Mouse (Mus musculus) urinary bladder, postnatal 25 days (tissue): ENCODE data around the gene Pgf.

ENCODE experiments used
- DNase-seq: peaks from one replicate; pipeline ENCODE4 v3.0.0; 2022; ENCODE audit warnings: low spot score

Pgf gene

GRCm38 (mm10) chr12:85190290-85190689, 12.7 kb upstream of the Pgf start:
- DNase-seq = no peak

- DNase-seq = no peak
These were observed 8.8 kb upstream of the Pgf start for GRCm38 (mm10) chr12:85186361-85186760.

- no peak for DNase-seq
These were observed 8.2 kb upstream of the Pgf start for GRCm38 (mm10) chr12:85185810-85186209.

GRCm38 (mm10) chr12:85184118-85184517, 6.5 kb upstream of the Pgf start:
- DNase-seq = no peak

- DNase-seq = no peak
These were observed 5.3 kb upstream of the Pgf start for GRCm38 (mm10) chr12:85182898-85183297.

- DNase-seq = no peak
These were observed 4.7 kb upstream of the Pgf start for GRCm38 (mm10) chr12:85182345-85182643.

- no peak for DNase-seq
These were observed 4.1 kb upstream of the Pgf start for GRCm38 (mm10) chr12:85181475-85182344.

GRCm38 (mm10) chr12:85178294-85178693, 704 bp upstream of the Pgf start:
- no peak for DNase-seq

GRCm38 (mm10) chr12:85176846-85177523, 605 bp downstream of the Pgf start:
- DNase-seq = peak; percentile 37

GRCm38 (mm10) chr12:85175926-85176845, 1.4 kb downstream of the Pgf start:
- no peak for DNase-seq

- DNase-seq = no peak
These were observed 2.4 kb downstream of the Pgf start for GRCm38 (mm10) chr12:85175087-85175675.

GRCm38 (mm10) chr12:85174016-85174415, 3.6 kb downstream of the Pgf start:
- DNase-seq = no peak

- no peak for DNase-seq
These were observed 6.7 kb downstream of the Pgf start for GRCm38 (mm10) chr12:85170948-85171307.

- DNase-seq = no peak
These were observed 7.2 kb downstream of the Pgf start for GRCm38 (mm10) chr12:85170284-85170947.

GRCm38 (mm10) chr12:85169877-85170276, 7.7 kb downstream of the Pgf start:
- DNase-seq = no peak

- peak; percentile 88 for DNase-seq
These were observed 8.3 kb downstream of the Pgf start for GRCm38 (mm10) chr12:85169117-85169858.

GRCm38 (mm10) chr12:85166631-85167030, 11.0 kb downstream of the Pgf start:
- no peak for DNase-seq

GRCm38 (mm10) chr12:85164996-85165395, 12.6 kb downstream of the Pgf start:
- DNase-seq = no peak

- no peak for DNase-seq
These were observed 18.0 kb downstream of the Pgf start for GRCm38 (mm10) chr12:85159592-85159991.

GRCm38 (mm10) chr12:85158801-85159200, 18.8 kb downstream of the Pgf start:
- no peak for DNase-seq
